Mouse (Mus musculus) midbrain, embryonic 13.5 days (tissue): ENCODE measurements around the gene Smarcd3. TPM values are rescaled to one million over a fixed set of nuclear protein-coding genes. Genes with fewer than 3 reads are reported as not detected.

ENCODE experiments used
- ATAC-seq: fragments of 200-750 bp; cut with Nextera tagmentation; 2 replicates; pipeline ENCODE4 v1.8.0; 2017; ENCODE audit warnings: mild to moderate bottlenecking, moderate TSS enrichment, moderate library complexity
- H3K27ac ChIP-seq: fragments of 300-500 bp; sonication (generic); 2 replicates; pipeline ENCODE4 v1.5.1; 2015; ENCODE audit warnings: inconsistent platforms, mild to moderate bottlenecking, moderate library complexity
- H3K27me3 ChIP-seq: fragments of 300-500 bp; sonication (generic); 2 replicates; pipeline ENCODE4 v1.6.1; 2015; ENCODE audit warnings: mild to moderate bottlenecking, inconsistent platforms
- H3K36me3 ChIP-seq: fragments of 300-500 bp; sonication (generic); 2 replicates; pipeline ENCODE4 v1.6.1; 2015; ENCODE audit warnings: mild to moderate bottlenecking, inconsistent platforms
- H3K4me1 ChIP-seq: fragments of 300-500 bp; sonication (generic); replicated peaks from 2 replicates; pipeline ENCODE4 v1.6.1; 2015; ENCODE audit warnings: inconsistent platforms
- H3K4me2 ChIP-seq: fragments of 300-500 bp; sonication (generic); replicated peaks from 2 replicates; pipeline ENCODE4 v1.6.1; 2015; ENCODE audit warnings: moderate library complexity, mild to moderate bottlenecking, inconsistent platforms
- H3K4me3 ChIP-seq: fragments of 300-500 bp; sonication (generic); replicated peaks from 2 replicates; pipeline ENCODE4 v1.5.1; 2015; ENCODE audit warnings: mild to moderate bottlenecking, inconsistent platforms
- H3K9ac ChIP-seq: fragments of 300-500 bp; sonication (generic); replicated peaks from 2 replicates; pipeline ENCODE4 v1.6.1; 2015; ENCODE audit warnings: mild to moderate bottlenecking, inconsistent platforms
- H3K9me3 ChIP-seq: fragments of 300-500 bp; sonication (generic); 2 replicates; pipeline ENCODE4 v1.6.1; 2016; ENCODE audit warnings: mild to moderate bottlenecking, inconsistent platforms
- WGBS: fragments of 180-500 bp; shearing (Covaris S2); methylation state at CpG from one replicate; pipeline ENCODE4 v1.1.7; 2015; 5-methylcytosine and 5-hydroxymethylcytosine counted together
- polyA plus RNA-seq: library from polyadenylated mRNA; unstranded; fragments of >200 nt; fragmentation: Nextera tagmentation; extraction: Ambion mirVana; gene quantifications from 2 replicates; pipeline ENCODE4 v1.2.1, GENCODE M21; 2015

The Smarcd3 gene
- polyA plus RNA-seq, result 119 and 127 TPM in 2 replicates

- WGBS, result 3% methylated on average over 37 of the region's 37 CpGs
- Histone ChIP-seq H3K4me1 (peaks cover 34% of the 10 kb centered on the region), H3K9me3 (no peaks in the 10 kb centered on the region), H3K9ac (peak within 1 kb of the TSS; percentile 88), H3K27me3 (peaks cover 7% of the 10 kb centered on the region), H3K4me3 (peak within 1 kb of the TSS; percentile 64), H3K4me2 (peak within 1 kb of the TSS; percentile 80), H3K27ac (no peak within 1 kb of the TSS), H3K36me3 (no peaks in the 10 kb centered on the region)
- peak; percentile 89 for ATAC-seq
Measured at GRCm38 (mm10) chr5:24623986-24624821, at the start of gene Smarcd3. TSS of gene Smarcd3 (minus strand) at chr5:24624411.

GRCm38 (mm10) chr5:24661457-24661856 lies 37.2 kb upstream of the Smarcd3 start:
- Histone ChIP-seq H3K27ac (no peak overlapping the region), H3K27me3 (no peaks in the 10 kb centered on the region), H3K36me3 (no peaks in the 10 kb centered on the region), H3K4me2 (no peak overlapping the region), H3K9me3 (0 out of 2 replicates have a peak, but pooled peaks cover 5% of the 10 kb centered on the region), H3K4me3 (no peak overlapping the region), H3K4me1 (0 out of 2 replicates have a peak, but pooled peaks cover 3% of the 10 kb centered on the region), H3K9ac (no peak overlapping the region)
- ATAC-seq, result no peak
- 90% methylated on average over 6 of the region's 6 CpGs for WGBS

- Histone ChIP-seq H3K27me3 (no peaks in the 10 kb centered on the region), H3K4me2 (no peak overlapping the region), H3K4me1 (0 out of 2 replicates have a peak, but pooled peaks cover 3% of the 10 kb centered on the region), H3K27ac (no peak overlapping the region), H3K9ac (no peak overlapping the region), H3K9me3 (no peaks in the 10 kb centered on the region), H3K36me3 (no peaks in the 10 kb centered on the region), H3K4me3 (no peak overlapping the region)
- ATAC-seq, result no peak
- 82% methylated on average over 4 of the region's 4 CpGs for WGBS
Measured at GRCm38 (mm10) chr5:24659708-24660423, 35.7 kb upstream of the Smarcd3 start.

GRCm38 (mm10) chr5:24657113-24657512 lies 32.9 kb upstream of the Smarcd3 start:
- no peak overlapping the region for H3K4me2 ChIP-seq
- 55% methylated on average over 2 of the region's 2 CpGs for WGBS
- H3K27me3 ChIP-seq, result peaks cover 6% of the 10 kb centered on the region; the same call in 1 of the 2 replicates
- H3K9ac ChIP-seq, result no peak overlapping the region
- 0 out of 2 replicates have a peak, but pooled peaks cover 3% of the 10 kb centered on the region for H3K4me1 ChIP-seq
- ATAC-seq, result no peak
- no peaks in the 10 kb centered on the region for H3K9me3 ChIP-seq
- no peak overlapping the region for H3K27ac ChIP-seq
- H3K4me3 ChIP-seq, result no peak overlapping the region
- H3K36me3 ChIP-seq, result no peaks in the 10 kb centered on the region

GRCm38 (mm10) chr5:24654491-24654890 lies 30.3 kb upstream of the Smarcd3 start:
- Histone ChIP-seq H3K9ac (no peak overlapping the region), H3K9me3 (no peaks in the 10 kb centered on the region), H3K4me2 (no peak overlapping the region), H3K4me3 (no peak overlapping the region), H3K27ac (no peak overlapping the region), H3K27me3 (peaks cover 6% of the 10 kb centered on the region; the same call in 1 of the 2 replicates), H3K4me1 (0 out of 2 replicates have a peak, but pooled peaks cover 3% of the 10 kb centered on the region), H3K36me3 (no peaks in the 10 kb centered on the region)
- 85% methylated on average over 6 of the region's 6 CpGs for WGBS
- no peak for ATAC-seq

GRCm38 (mm10) chr5:24652780-24653179 lies 28.6 kb upstream of the Smarcd3 start:
- no peak overlapping the region for H3K9ac ChIP-seq
- no peak overlapping the region for H3K4me3 ChIP-seq
- no peaks in the 10 kb centered on the region for H3K9me3 ChIP-seq
- peaks cover 6% of the 10 kb centered on the region; the same call in 1 of the 2 replicates for H3K27me3 ChIP-seq
- H3K4me2 ChIP-seq, result no peak overlapping the region
- 90% methylated on average over 5 of the region's 5 CpGs for WGBS
- ATAC-seq, result 0 out of 2 replicates have a peak, but pooled peaks have one; percentile 40
- H3K36me3 ChIP-seq, result no peaks in the 10 kb centered on the region
- H3K4me1 ChIP-seq, result 0 out of 2 replicates have a peak, but pooled peaks cover 3% of the 10 kb centered on the region
- H3K27ac ChIP-seq, result no peak overlapping the region

GRCm38 (mm10) chr5:24651768-24652752 lies 27.8 kb upstream of the Smarcd3 start:
- WGBS, result 25% methylated on average over 25 of the region's 25 CpGs
- peak; percentile 86 for ATAC-seq
- Histone ChIP-seq H3K4me2 (no peak overlapping the region), H3K27me3 (peaks cover 6% of the 10 kb centered on the region; the same call in 1 of the 2 replicates), H3K9me3 (no peaks in the 10 kb centered on the region), H3K9ac (no peak overlapping the region; the same call in 1 of the 2 replicates), H3K36me3 (no peaks in the 10 kb centered on the region), H3K27ac (no peak overlapping the region), H3K4me1 (no peaks in the 10 kb centered on the region), H3K4me3 (no peak overlapping the region)

GRCm38 (mm10) chr5:24651356-24651755 lies 27.1 kb upstream of the Smarcd3 start:
- H3K36me3 ChIP-seq, result no peaks in the 10 kb centered on the region
- no peak for ATAC-seq
- H3K4me1 ChIP-seq, result no peaks in the 10 kb centered on the region
- H3K4me3 ChIP-seq, result no peak overlapping the region
- WGBS, result 82% methylated on average over 6 of the region's 6 CpGs
- no peak overlapping the region for H3K27ac ChIP-seq
- H3K9me3 ChIP-seq, result no peaks in the 10 kb centered on the region
- H3K27me3 ChIP-seq, result peaks cover 6% of the 10 kb centered on the region; the same call in 1 of the 2 replicates
- no peak overlapping the region; the same call in 1 of the 2 replicates for H3K9ac ChIP-seq
- H3K4me2 ChIP-seq, result no peak overlapping the region

- no peak for ATAC-seq
- Histone ChIP-seq H3K27ac (no peak overlapping the region), H3K36me3 (no peaks in the 10 kb centered on the region), H3K4me2 (no peak overlapping the region), H3K4me3 (no peak overlapping the region), H3K9me3 (no peaks in the 10 kb centered on the region), H3K27me3 (peaks cover 6% of the 10 kb centered on the region; the same call in 1 of the 2 replicates), H3K9ac (no peak overlapping the region), H3K4me1 (no peaks in the 10 kb centered on the region)
- 80% methylated on average over 7 of the region's 7 CpGs for WGBS
Measured at GRCm38 (mm10) chr5:24649701-24650100, 25.5 kb upstream of the Smarcd3 start.

GRCm38 (mm10) chr5:24649231-24649630 lies 25.0 kb upstream of the Smarcd3 start:
- WGBS, result 65% methylated on average over 4 of the region's 4 CpGs
- H3K4me3 ChIP-seq, result no peak overlapping the region
- H3K9ac ChIP-seq, result no peak overlapping the region
- no peak for ATAC-seq
- H3K36me3 ChIP-seq, result no peaks in the 10 kb centered on the region
- H3K4me2 ChIP-seq, result no peak overlapping the region
- H3K27ac ChIP-seq, result no peak overlapping the region
- H3K4me1 ChIP-seq, result no peaks in the 10 kb centered on the region
- H3K9me3 ChIP-seq, result no peaks in the 10 kb centered on the region
- H3K27me3 ChIP-seq, result peaks cover 6% of the 10 kb centered on the region; the same call in 1 of the 2 replicates

GRCm38 (mm10) chr5:24645454-24645853 lies 21.2 kb upstream of the Smarcd3 start:
- H3K4me1 ChIP-seq, result no peaks in the 10 kb centered on the region
- no peaks in the 10 kb centered on the region for H3K9me3 ChIP-seq
- H3K9ac ChIP-seq, result no peak overlapping the region
- H3K27ac ChIP-seq, result no peak overlapping the region
- no peaks in the 10 kb centered on the region for H3K36me3 ChIP-seq
- H3K27me3 ChIP-seq, result no peaks in the 10 kb centered on the region
- H3K4me3 ChIP-seq, result no peak overlapping the region
- H3K4me2 ChIP-seq, result no peak overlapping the region
- no peak for ATAC-seq
- 76% methylated on average over 1 of the region's 1 CpGs for WGBS
